Mouse (Mus musculus) small intestine, adult 2 months (tissue): ENCODE measurements around the gene Zfp385b. TPM values are rescaled to one million over a fixed set of nuclear protein-coding genes. Genes with fewer than 3 reads are reported as not detected.

Experiments
- H3K27ac ChIP-seq: fragments of 200-500 bp; 2 replicates; pipeline ENCODE4 v1.5.1; 2012; ENCODE audit warnings: low read depth, low read length, control low read depth, inconsistent platforms; ENCODE audit not compliant: insufficient read depth
- H3K27me3 ChIP-seq: fragments of 200-500 bp; 2 replicates; pipeline ENCODE4 v1.6.1; 2012; ENCODE audit warnings: mild to moderate bottlenecking, moderate library complexity, low read length, inconsistent platforms; ENCODE audit not compliant: control insufficient read depth, insufficient read depth
- H3K36me3 ChIP-seq: fragments of 200-500 bp; 2 replicates; pipeline ENCODE4 v1.6.1; 2012; ENCODE audit warnings: mild to moderate bottlenecking, low read length, control low read depth, inconsistent platforms; ENCODE audit not compliant: control insufficient read depth, insufficient read depth
- H3K4me1 ChIP-seq: fragments of 200-500 bp; 2 replicates; pipeline ENCODE4 v1.6.1; 2012; ENCODE audit warnings: low read length, inconsistent platforms, mixed read lengths; ENCODE audit not compliant: control insufficient read depth, insufficient read depth, insufficient read length
- H3K4me3 ChIP-seq: fragments of 200-500 bp; 2 replicates; pipeline ENCODE4 v1.5.1; 2012; ENCODE audit warnings: low read depth, mild to moderate bottlenecking, control low read depth, inconsistent platforms, low read length, moderate library complexity
- CTCF ChIP-seq: fragments of 200-500 bp; IDR thresholded peaks from 2 replicates; pipeline ENCODE4 v1.5.1; 2012; ENCODE audit warnings: low read depth, mild to moderate bottlenecking, control low read depth, inconsistent platforms, low read length, moderate library complexity, mixed read lengths; ENCODE audit not compliant: insufficient replicate concordance, insufficient read length; ENCODE audit errors: extremely low read depth
- POLR2A ChIP-seq: fragments of 200-500 bp; IDR thresholded peaks from 2 replicates; pipeline ENCODE4 v1.6.1; 2012; ENCODE audit warnings: low read depth, mild to moderate bottlenecking, control low read depth, inconsistent platforms, low read length, moderate library complexity
- WGBS: fragments of 180-500 bp; shearing (Covaris S2); methylation state at CpG from one replicate; pipeline ENCODE4 v1.1.7; 2018; 5-methylcytosine and 5-hydroxymethylcytosine counted together
- polyA plus RNA-seq: library from polyadenylated mRNA; depleted of rRNA; stranded (reverse); fragments of >200 nt; gene quantifications from 2 replicates; pipeline ENCODE4 v1.2.3, GENCODE M21; 2012; rRNA removed

Zfp385b gene
- 2.3 and 3.4 TPM in 2 replicates for polyA plus RNA-seq

DNA sequence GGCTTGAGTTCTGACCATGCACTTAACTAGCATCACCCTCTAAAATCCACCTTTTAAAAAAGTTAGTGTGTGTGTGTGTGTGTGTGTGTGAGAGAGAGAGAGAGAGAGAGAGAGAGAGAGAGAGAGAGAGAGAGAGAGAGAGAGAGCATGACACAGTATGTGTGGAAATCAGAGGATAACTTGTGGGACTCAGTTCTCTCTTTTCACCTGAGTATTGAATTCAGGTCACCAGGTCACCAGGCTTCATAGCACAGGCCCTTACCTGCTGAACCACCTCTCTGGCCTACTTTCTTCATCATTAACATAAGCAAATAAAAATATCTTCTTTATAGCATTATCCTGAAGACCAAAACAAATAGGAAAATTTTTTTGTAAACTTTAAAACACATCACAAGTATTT is at the start of gene Zfp385b:
Zfp385b (minus strand) TSS at position 101 of the 400 bp plus-strand sequence.
- Histone ChIP-seq H3K27me3 (peaks cover 10% of the 10 kb centered on the region), H3K4me3 (no peak within 1 kb of the TSS), H3K27ac (no peak within 1 kb of the TSS), H3K36me3 (no peaks in the 10 kb centered on the region), H3K4me1 (peaks cover 2% of the 10 kb centered on the region; the same call in 1 of the 2 replicates)
- TF ChIP-seq CTCF (no peak), POLR2A (no peak)

DNA sequence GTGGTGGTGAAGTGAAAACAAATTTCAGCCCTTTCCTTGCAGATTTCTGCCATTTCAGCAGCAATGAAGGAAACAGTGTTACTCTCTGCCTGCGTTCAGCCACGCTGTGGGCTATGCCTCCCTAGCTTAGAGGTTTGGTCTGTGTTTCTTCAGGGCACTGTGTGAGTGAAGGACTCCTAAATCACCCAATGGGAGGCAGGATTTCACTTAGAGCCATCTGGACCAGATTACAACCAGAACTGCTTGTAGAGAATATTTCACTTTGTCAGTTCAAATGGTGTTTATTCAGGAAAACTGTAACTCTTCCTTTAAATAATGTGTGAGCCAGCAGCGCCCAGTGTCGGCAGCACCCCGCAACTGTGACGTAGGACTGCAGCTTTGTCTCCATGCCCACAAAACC is 44.5 kb upstream of the Zfp385b start:
- H3K4me3 ChIP-seq = no peak overlapping the region
- no peak for TF ChIP-seq CTCF
- TF ChIP-seq POLR2A = no peak
- no peaks in the 10 kb centered on the region for H3K27me3 ChIP-seq
- WGBS = 67% methylated on average over 6 of the region's 6 CpGs
- no peak overlapping the region for H3K27ac ChIP-seq
- H3K4me1 ChIP-seq = no peaks in the 10 kb centered on the region
- H3K36me3 ChIP-seq = no peaks in the 10 kb centered on the region

GRCm38 (mm10) chr2:77863522-77863921 is 44.1 kb upstream of the Zfp385b start:
- WGBS = 71% methylated on average over 15 of the region's 15 CpGs
- H3K4me1 ChIP-seq = no peaks in the 10 kb centered on the region
- TF ChIP-seq CTCF (no peak), POLR2A (no peak)
- no peaks in the 10 kb centered on the region for H3K27me3 ChIP-seq
- no peak overlapping the region for H3K4me3 ChIP-seq
- H3K36me3 ChIP-seq = no peaks in the 10 kb centered on the region
- no peak overlapping the region for H3K27ac ChIP-seq

DNA sequence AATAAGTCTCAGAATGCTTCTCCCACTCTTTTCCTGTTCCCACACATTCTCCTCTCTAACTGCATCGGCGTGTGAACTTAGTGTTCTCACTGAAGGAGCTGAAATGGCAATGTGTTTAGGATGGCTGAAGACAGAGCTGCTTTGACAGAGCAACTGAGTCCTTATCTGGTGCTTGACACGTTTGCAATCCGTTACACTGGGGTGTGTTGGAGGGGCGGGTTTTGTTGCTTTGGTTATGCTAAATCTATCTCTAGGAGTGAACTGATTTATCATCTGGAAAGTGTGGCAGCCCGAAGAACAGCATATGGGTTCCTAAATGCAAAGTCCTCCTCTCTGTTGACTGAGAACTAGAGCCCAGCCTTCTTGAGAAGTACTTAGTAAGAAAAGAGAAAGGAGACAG is 22.0 kb upstream of the Zfp385b start:
- H3K27me3 ChIP-seq = no peaks in the 10 kb centered on the region
- no peak for TF ChIP-seq CTCF
- 45% methylated on average over 6 of the region's 6 CpGs for WGBS
- no peak overlapping the region for H3K4me3 ChIP-seq
- no peaks in the 10 kb centered on the region for H3K4me1 ChIP-seq
- H3K36me3 ChIP-seq = no peaks in the 10 kb centered on the region
- H3K27ac ChIP-seq = no peak overlapping the region

DNA sequence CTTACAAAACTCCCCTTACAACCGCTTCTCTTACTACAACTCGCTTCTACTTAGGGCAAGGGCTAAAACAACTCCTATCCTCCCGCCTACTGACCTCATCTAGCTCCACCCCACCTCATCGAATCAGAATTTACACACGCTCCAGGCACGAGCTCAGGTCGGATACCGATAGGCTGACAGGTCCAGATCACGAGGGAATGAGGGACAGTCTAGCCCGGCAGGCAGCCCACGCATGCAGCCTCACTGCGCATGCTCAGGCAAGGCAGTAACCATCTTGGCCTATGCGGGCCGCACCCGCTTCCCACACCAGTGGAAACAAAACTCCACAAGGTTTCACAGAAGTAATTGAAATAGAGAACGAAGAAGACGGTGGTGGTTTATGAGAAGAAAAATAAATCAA is 20.1 kb upstream of the Zfp385b start:
- Histone ChIP-seq H3K27me3 (no peaks in the 10 kb centered on the region), H3K4me3 (no peak overlapping the region), H3K27ac (no peak overlapping the region), H3K4me1 (no peaks in the 10 kb centered on the region), H3K36me3 (no peaks in the 10 kb centered on the region)
- TF ChIP-seq POLR2A (no peak), CTCF (no peak)
- WGBS = 89% methylated on average over 17 of the region's 17 CpGs

- Histone ChIP-seq H3K27ac (no peak overlapping the region), H3K27me3 (no peaks in the 10 kb centered on the region), H3K36me3 (no peaks in the 10 kb centered on the region), H3K4me3 (no peak overlapping the region), H3K4me1 (no peaks in the 10 kb centered on the region)
- TF ChIP-seq POLR2A (no peak), CTCF (no peak)
- 66% methylated on average over 1 of the region's 1 CpGs for WGBS
These were observed 19.2 kb upstream of the Zfp385b start for GRCm38 (mm10) chr2:77838688-77839087.

DNA sequence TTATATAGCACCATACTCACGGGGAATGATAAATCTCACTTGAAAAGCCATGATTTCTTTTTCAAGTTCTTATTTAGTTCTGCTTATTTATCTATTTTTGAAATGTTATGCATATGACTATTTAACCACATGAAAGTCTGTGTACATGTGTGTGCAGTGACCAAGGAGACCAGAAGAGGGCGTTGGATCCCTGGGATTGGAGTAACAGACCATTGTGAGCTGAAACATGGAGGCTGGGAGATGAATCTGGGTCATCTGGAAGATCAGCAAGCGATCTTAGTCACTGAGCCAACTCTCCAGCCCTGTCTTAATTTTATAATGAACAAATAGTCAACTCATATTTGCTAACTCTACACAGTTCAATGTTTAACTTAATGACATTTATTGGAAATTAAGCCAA is 16.3 kb upstream of the Zfp385b start:
- TF ChIP-seq POLR2A = no peak
- no peak for TF ChIP-seq CTCF
- H3K27ac ChIP-seq = no peak overlapping the region
- H3K4me3 ChIP-seq = no peak overlapping the region
- H3K27me3 ChIP-seq = no peaks in the 10 kb centered on the region
- H3K36me3 ChIP-seq = no peaks in the 10 kb centered on the region
- 43% methylated on average over 3 of the region's 3 CpGs for WGBS
- H3K4me1 ChIP-seq = no peaks in the 10 kb centered on the region

GRCm38 (mm10) chr2:77826133-77826828 is 6.8 kb upstream of the Zfp385b start:
- H3K4me3 ChIP-seq = no peak overlapping the region
- H3K27ac ChIP-seq = no peak overlapping the region
- TF ChIP-seq POLR2A = no peak
- no peak for TF ChIP-seq CTCF
- WGBS = 50% methylated on average over 7 of the region's 7 CpGs
- H3K4me1 ChIP-seq = no peaks in the 10 kb centered on the region
- H3K27me3 ChIP-seq = no peaks in the 10 kb centered on the region
- H3K36me3 ChIP-seq = no peaks in the 10 kb centered on the region
